Mouse (Mus musculus): ENCODE measurements around the gene Cadm3. TPM values are rescaled to one million over a fixed set of nuclear protein-coding genes. Genes with fewer than 3 reads are reported as not detected.

Gene Cadm3
- polyA plus RNA-seq, 1 experiment from 2014 or later, result 0.41 TPM

- TF ChIP-seq CTCF (IDR thresholded peaks at IDR 0.05; ENCODE audit: low read depth), result no peak
Measured at GRCm38 (mm10) chr1:173350372-173350957, 17.0 kb downstream of the Cadm3 start, which contains the start of gene Aim2. Gene Aim2 (plus strand): TSS chr1:173350879.

GRCm38 (mm10) chr1:173349946-173350345 is 17.5 kb downstream of the Cadm3 start:
- TF ChIP-seq CTCF (IDR thresholded peaks at IDR 0.05; ENCODE audit: low read depth), result no peak
- DNase-seq (ENCODE audit: low spot score), result peak; percentile 42
- no peak overlapping the region for H3K27ac ChIP-seq
- peak overlapping the region; percentile 34; the same call in 1 of the 2 replicates for H3K4me2 ChIP-seq (ENCODE audit: low read length)
- H3K9me3 ChIP-seq (replicated peaks; ENCODE audit: low read length), result no peaks in the 10 kb centered on the region
- H3K4me1 ChIP-seq (replicated peaks; ENCODE audit: insufficient read depth, low read length), result 0 out of 2 replicates have a peak, but pooled peaks cover 3% of the 10 kb centered on the region
- H3K9ac ChIP-seq (ENCODE audit: low read depth, low read length), result no peak overlapping the region
- H3K4me3 ChIP-seq (replicated peaks; ENCODE audit: low read depth, low read length), result no peak overlapping the region
- no peaks in the 10 kb centered on the region for H3K27me3 ChIP-seq (ENCODE audit: insufficient read depth, low read length)
- 5% methylated on average over 6 of the region's 6 CpGs for WGBS
- no peaks in the 10 kb centered on the region for H3K36me3 ChIP-seq (ENCODE audit: insufficient read depth, low read length)
- peak; percentile 75 for ATAC-seq (replicated peaks; ENCODE audit: low FRiP score, low read depth)

More at GRCm38 (mm10) chr1:173350372-173350957, 17.0 kb downstream of the Cadm3 start, which contains the start of gene Aim2:
- H3K9ac ChIP-seq (ENCODE audit: low read depth, low read length), result no peak within 1 kb of the TSS
- H3K9me3 ChIP-seq (replicated peaks; ENCODE audit: low read length), result no peaks in the 10 kb centered on the region
- H3K4me1 ChIP-seq (replicated peaks; ENCODE audit: insufficient read depth, low read length), result 0 out of 2 replicates have a peak, but pooled peaks cover 3% of the 10 kb centered on the region
- no peaks in the 10 kb centered on the region for H3K36me3 ChIP-seq (ENCODE audit: insufficient read depth, low read length)
- DNase-seq (ENCODE audit: low spot score) (no peak), ATAC-seq (replicated peaks; ENCODE audit: low FRiP score, low read depth) (no peak)
- H3K4me2 ChIP-seq (ENCODE audit: low read length), result peak within 1 kb of the TSS; percentile 34; the same call in 1 of the 2 replicates
- no peak within 1 kb of the TSS for H3K27ac ChIP-seq
- H3K27me3 ChIP-seq (ENCODE audit: insufficient read depth, low read length), result no peaks in the 10 kb centered on the region
- WGBS, result 8% methylated on average over 10 of the region's 10 CpGs
- no peak within 1 kb of the TSS for H3K4me3 ChIP-seq (replicated peaks; ENCODE audit: low read depth, low read length)

GRCm38 (mm10) chr1:173349192-173349591 is 18.3 kb downstream of the Cadm3 start:
- no peak overlapping the region for H3K4me3 ChIP-seq (replicated peaks; ENCODE audit: low read depth, low read length)
- H3K4me2 ChIP-seq (ENCODE audit: low read length), result no peak overlapping the region
- H3K9me3 ChIP-seq (replicated peaks; ENCODE audit: low read length), result no peaks in the 10 kb centered on the region
- H3K36me3 ChIP-seq (ENCODE audit: insufficient read depth, low read length), result no peaks in the 10 kb centered on the region
- 69% methylated on average over 5 of the region's 5 CpGs for WGBS
- H3K9ac ChIP-seq (ENCODE audit: low read depth, low read length), result no peak overlapping the region
- no peak overlapping the region for H3K27ac ChIP-seq
- H3K27me3 ChIP-seq (ENCODE audit: insufficient read depth, low read length), result no peaks in the 10 kb centered on the region
- ATAC-seq (replicated peaks; ENCODE audit: low FRiP score, low read depth) (no peak), DNase-seq (ENCODE audit: low spot score) (no peak)
- no peak for TF ChIP-seq CTCF (IDR thresholded peaks at IDR 0.05; ENCODE audit: low read depth)
- H3K4me1 ChIP-seq (replicated peaks; ENCODE audit: insufficient read depth, low read length), result 0 out of 2 replicates have a peak, but pooled peaks cover 3% of the 10 kb centered on the region

- no peaks in the 10 kb centered on the region for H3K9me3 ChIP-seq (replicated peaks; ENCODE audit: low read length)
- H3K4me1 ChIP-seq (replicated peaks; ENCODE audit: insufficient read depth, low read length), result 0 out of 2 replicates have a peak, but pooled peaks cover 3% of the 10 kb centered on the region
- DNase-seq (ENCODE audit: low spot score) (peak; percentile 11), ATAC-seq (replicated peaks; ENCODE audit: low FRiP score, low read depth) (no peak)
- H3K4me2 ChIP-seq (ENCODE audit: low read length), result no peak overlapping the region
- no peak overlapping the region for H3K9ac ChIP-seq (ENCODE audit: low read depth, low read length)
- no peak for TF ChIP-seq CTCF (IDR thresholded peaks at IDR 0.05; ENCODE audit: low read depth)
- no peak overlapping the region for H3K4me3 ChIP-seq (replicated peaks; ENCODE audit: low read depth, low read length)
- H3K27ac ChIP-seq, result no peak overlapping the region
- 6% methylated on average over 1 of the region's 1 CpGs for WGBS
- no peaks in the 10 kb centered on the region for H3K27me3 ChIP-seq (ENCODE audit: insufficient read depth, low read length)
- no peaks in the 10 kb centered on the region for H3K36me3 ChIP-seq (ENCODE audit: insufficient read depth, low read length)
Measured at GRCm38 (mm10) chr1:173348527-173348926, 19.0 kb downstream of the Cadm3 start.

GRCm38 (mm10) chr1:173345112-173345511 is 22.4 kb downstream of the Cadm3 start:
- H3K36me3 ChIP-seq (ENCODE audit: insufficient read depth, low read length), result no peaks in the 10 kb centered on the region
- ATAC-seq (replicated peaks; ENCODE audit: low FRiP score, low read depth) (no peak), DNase-seq (ENCODE audit: low spot score) (no peak)
- H3K27me3 ChIP-seq (ENCODE audit: insufficient read depth, low read length), result no peaks in the 10 kb centered on the region
- no peak overlapping the region for H3K9ac ChIP-seq (ENCODE audit: low read depth, low read length)
- WGBS, result 91% methylated on average over 4 of the region's 4 CpGs
- no peak overlapping the region for H3K4me3 ChIP-seq (replicated peaks; ENCODE audit: low read depth, low read length)
- no peaks in the 10 kb centered on the region for H3K9me3 ChIP-seq (replicated peaks; ENCODE audit: low read length)
- H3K27ac ChIP-seq, result no peak overlapping the region
- no peaks in the 10 kb centered on the region for H3K4me1 ChIP-seq (replicated peaks; ENCODE audit: insufficient read depth, low read length)
- no peak overlapping the region for H3K4me2 ChIP-seq (ENCODE audit: low read length)
- TF ChIP-seq CTCF (IDR thresholded peaks at IDR 0.05; ENCODE audit: low read depth), result no peak

- H3K27ac ChIP-seq, result no peak overlapping the region
- H3K36me3 ChIP-seq (ENCODE audit: insufficient read depth, low read length), result no peaks in the 10 kb centered on the region
- no peak for ATAC-seq (replicated peaks; ENCODE audit: low FRiP score, low read depth)
- no peak for DNase-seq (ENCODE audit: low spot score)
- no peaks in the 10 kb centered on the region for H3K27me3 ChIP-seq (ENCODE audit: insufficient read depth, low read length)
- no peak for TF ChIP-seq CTCF (IDR thresholded peaks at IDR 0.05; ENCODE audit: low read depth)
- no peaks in the 10 kb centered on the region for H3K4me1 ChIP-seq (replicated peaks; ENCODE audit: insufficient read depth, low read length)
- H3K4me3 ChIP-seq (replicated peaks; ENCODE audit: low read depth, low read length), result no peak overlapping the region
- 76% methylated on average over 3 of the region's 3 CpGs for WGBS
- H3K9ac ChIP-seq (ENCODE audit: low read depth, low read length), result no peak overlapping the region
- H3K4me2 ChIP-seq (ENCODE audit: low read length), result no peak overlapping the region
- H3K9me3 ChIP-seq (replicated peaks; ENCODE audit: low read length), result no peaks in the 10 kb centered on the region
Measured at GRCm38 (mm10) chr1:173343934-173344333, 23.6 kb downstream of the Cadm3 start.
